Mouse (Mus musculus): ENCODE measurements around the gene Cadm3.

DNA sequence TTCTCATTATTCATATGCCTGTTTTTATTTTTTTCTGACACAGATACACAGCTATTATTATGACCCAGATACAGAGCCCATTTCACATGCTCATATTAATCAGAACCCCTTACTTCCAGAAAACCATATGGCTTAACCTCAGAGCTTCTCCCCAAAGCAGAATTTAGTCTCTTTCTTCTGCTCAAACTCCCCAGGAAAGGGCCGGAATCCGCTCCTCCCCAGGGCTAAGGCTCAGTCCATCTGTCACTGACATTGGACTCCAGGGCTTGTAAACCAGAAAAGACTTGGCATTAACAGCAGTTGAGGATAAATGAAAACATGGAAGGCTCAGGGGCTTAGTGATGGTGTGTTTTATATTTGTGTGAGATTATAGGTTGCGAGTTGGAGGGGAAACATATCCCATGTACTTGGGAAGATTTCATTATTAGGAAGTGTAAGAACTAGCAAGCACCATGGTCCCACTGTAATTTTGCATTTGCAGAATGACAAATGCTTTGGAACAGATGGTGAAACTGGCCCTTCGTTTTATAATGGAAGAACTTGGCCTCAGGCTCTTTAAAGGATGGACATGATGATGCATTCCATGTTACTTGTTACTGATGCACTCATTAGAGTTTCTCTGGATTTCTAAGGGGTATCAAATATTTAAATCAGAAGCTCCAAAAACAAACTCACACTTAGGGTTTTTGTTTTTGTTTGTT lies 7.8 kb downstream of the Cadm3 start:
- TF ChIP-seq EP300 (IDR thresholded peaks at IDR 0.05) = no peak
- TF ChIP-seq CTCF (IDR thresholded peaks at IDR 0.05) = no peak

All from lung, postnatal 0 days (tissue).